Mouse (Mus musculus): ENCODE data around the gene Fbh1.
"Not testable (repeated sequence)": the region's sequence is repeated elsewhere in the genome, so short reads cannot be mapped to it uniquely, and the experiment has no call there.

Fbh1 gene

GRCm38 (mm10) chr2:11722564-11722963 lies 54.8 kb downstream of the Fbh1 start:
- DNase-seq (ENCODE audit: low read depth in 1 of 2, low spot score in 2 of 2) = no peak

DNA sequence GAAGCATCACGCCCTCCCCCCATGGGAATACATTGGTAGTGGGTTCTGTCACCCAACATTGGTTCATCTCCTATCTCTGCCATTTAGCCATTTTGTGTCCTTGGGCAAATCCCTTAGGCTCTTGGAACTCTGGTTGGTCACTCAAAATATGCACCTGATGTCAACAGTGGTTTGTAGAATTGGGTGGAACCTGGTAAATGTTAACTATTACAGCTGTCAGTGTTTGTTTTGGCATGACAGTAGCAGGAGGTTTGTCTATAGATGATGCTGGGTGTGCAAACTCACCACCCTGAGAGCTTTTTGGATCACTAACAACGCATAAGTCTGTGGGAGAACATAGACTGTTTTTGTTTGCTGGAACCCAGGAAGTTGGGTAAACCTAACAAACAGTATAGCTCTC lies 58.8 kb downstream of the Fbh1 start:
- DNase-seq (ENCODE audit: low read depth in 1 of 2, low spot score in 2 of 2) = no peak

- no peak for DNase-seq (ENCODE audit: low read depth in 1 of 2, low spot score in 2 of 2)
Measured at GRCm38 (mm10) chr2:11714535-11714934, 62.8 kb downstream of the Fbh1 start.

- no peak for DNase-seq (ENCODE audit: low read depth in 1 of 2, low spot score in 2 of 2)
Measured at GRCm38 (mm10) chr2:11713021-11713420, 64.4 kb downstream of the Fbh1 start.

- no peak for DNase-seq (ENCODE audit: low read depth in 1 of 2, low spot score in 2 of 2)
Measured at GRCm38 (mm10) chr2:11712483-11712990, 64.8 kb downstream of the Fbh1 start.

DNA sequence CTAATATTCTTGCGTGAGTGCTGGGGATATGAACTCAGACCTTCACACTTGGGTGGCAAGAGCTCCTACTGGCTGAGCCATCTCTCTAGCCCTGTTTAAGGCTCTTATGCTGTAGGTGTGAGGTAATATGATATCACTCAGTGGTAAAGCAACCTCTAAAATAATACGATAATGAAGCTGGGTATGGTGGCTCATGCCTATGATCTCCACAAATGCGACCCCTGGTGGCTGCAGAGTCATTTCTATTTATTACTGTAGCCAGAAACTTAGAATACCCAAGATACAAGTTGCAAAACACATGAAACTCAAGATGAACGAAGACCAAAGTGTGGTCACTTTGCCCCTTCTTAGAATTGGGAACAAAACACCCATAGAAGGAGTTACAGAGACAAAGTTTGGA lies 67.3 kb downstream of the Fbh1 start:
- not testable (repeated sequence) for DNase-seq (ENCODE audit: low read depth in 1 of 2, low spot score in 2 of 2)

DNA sequence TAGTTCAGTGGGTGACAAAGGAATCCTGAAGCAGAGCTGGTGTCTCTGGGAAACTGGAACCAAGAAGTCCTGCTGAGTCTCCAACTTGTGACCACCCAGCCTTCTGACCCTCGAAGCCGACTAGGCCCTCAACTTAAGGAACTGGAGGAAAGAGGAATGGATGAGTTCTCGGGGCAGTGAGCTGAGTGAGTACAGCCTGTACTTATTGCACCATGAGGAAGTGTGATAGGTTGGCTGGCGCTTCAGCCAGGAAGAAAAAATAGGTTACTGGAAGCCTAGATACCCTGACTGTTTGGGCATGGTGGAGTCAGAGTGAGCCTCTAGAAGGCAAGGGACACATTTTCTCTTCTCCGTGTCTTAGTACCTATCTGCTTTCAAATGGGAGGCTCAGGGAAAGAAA lies 68.8 kb downstream of the Fbh1 start:
- DNase-seq (ENCODE audit: low read depth in 1 of 2, low spot score in 2 of 2) = no peak

DNA sequence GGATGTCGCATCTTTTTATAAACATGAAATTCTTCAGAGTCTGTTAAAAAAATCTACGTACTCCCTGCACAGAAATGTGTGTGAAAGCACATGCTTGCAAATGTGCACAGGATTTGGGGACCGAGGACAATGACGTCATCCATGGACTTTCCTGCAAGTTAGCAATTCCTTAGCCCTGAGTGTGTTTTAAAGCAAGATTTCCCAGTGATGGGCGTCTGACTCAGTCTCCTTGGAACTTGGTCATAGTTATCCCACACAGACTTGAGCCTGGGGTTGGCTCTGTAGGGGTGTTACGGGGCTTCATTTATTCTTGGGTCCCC lies 70.7 kb downstream of the Fbh1 start:
- no peak for DNase-seq (ENCODE audit: low read depth in 1 of 2, low spot score in 2 of 2)

GRCm38 (mm10) chr2:11706030-11706745 lies 71.2 kb downstream of the Fbh1 start:
- DNase-seq (ENCODE audit: low read depth in 1 of 2, low spot score in 2 of 2) = no peak

GRCm38 (mm10) chr2:11705201-11706025 lies 72.0 kb downstream of the Fbh1 start, which contains the start of gene Il15ra:
Gene Il15ra, plus strand, starts transcription at chr2:11705290.
- DNase-seq (ENCODE audit: low read depth in 1 of 2, low spot score in 2 of 2) = peak in 1 of 2 experiments; percentile 14

GRCm38 (mm10) chr2:11699905-11700304 lies 77.5 kb downstream of the Fbh1 start:
- no peak for DNase-seq (ENCODE audit: low read depth in 1 of 2, low spot score in 2 of 2)

- no peak for DNase-seq (ENCODE audit: low read depth in 1 of 2, low spot score in 2 of 2)
Measured at GRCm38 (mm10) chr2:11698994-11699393, 78.4 kb downstream of the Fbh1 start.

GRCm38 (mm10) chr2:11695867-11696266 lies 81.5 kb downstream of the Fbh1 start:
- no peak for DNase-seq (ENCODE audit: low read depth in 1 of 2, low spot score in 2 of 2)

GRCm38 (mm10) chr2:11694104-11694503 lies 83.3 kb downstream of the Fbh1 start:
- no peak for DNase-seq (ENCODE audit: low read depth in 1 of 2, low spot score in 2 of 2)

DNA sequence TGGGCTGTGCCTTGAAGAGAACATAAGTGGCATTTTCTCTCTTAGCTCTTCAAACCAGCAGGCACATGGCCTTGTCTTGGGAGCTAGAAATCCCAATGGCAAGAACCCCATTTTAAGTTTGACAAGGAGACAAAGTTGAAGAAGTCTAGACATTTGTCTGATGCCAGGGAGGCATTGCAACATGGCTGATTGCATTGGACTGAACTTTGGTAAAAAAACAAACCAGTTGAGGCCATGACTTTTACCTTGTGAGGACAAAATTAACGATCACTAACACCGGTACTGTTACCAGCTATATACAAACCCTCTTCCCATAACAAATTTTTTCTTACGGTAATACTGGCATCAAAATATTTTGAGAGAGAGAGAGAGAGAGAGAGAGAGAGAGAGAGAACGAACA lies 84.0 kb downstream of the Fbh1 start:
- no peak for DNase-seq (ENCODE audit: low read depth in 1 of 2, low spot score in 2 of 2)
